Mouse (Mus musculus): ENCODE measurements around the gene Ctcf. TPM values are rescaled to one million over a fixed set of nuclear protein-coding genes. Genes with fewer than 3 reads are reported as not detected.

Gene Ctcf
- total RNA-seq, 2 experiments from 2014 or later = 33.2 to 42.6 TPM

- Histone ChIP-seq H3K4me3 (peak overlapping the region; percentile 87), H3K27ac (no peak overlapping the region)
- intact Hi-C loops (cut with DNase I) = no loop called here
- TF ChIP-seq CTCF (IDR thresholded peaks at IDR 0.05) = no peak
- DNase-seq = no peak
Observed at GRCm38 (mm10) chr8:105699488-105700215, 63.3 kb downstream of the Ctcf start.

DNA sequence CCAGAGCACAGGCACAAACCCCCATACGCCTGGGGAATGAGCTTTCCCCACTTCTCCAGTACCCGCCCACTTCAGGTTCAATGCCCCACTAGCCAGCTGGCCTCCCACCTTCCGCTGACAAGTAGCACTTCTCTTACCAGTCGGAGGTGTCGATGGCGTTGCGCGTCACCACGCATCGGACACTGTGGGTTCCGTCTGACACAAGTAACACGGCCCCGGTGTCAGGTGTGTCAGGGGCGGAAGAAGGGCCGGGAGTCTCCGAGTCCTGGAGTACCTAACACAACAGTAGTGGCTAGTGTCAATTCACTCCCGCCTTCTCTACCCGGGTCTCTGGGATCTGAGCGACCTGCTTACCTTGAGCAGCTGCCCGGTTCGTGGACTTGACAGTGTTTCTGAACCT, 64.2 kb downstream of the Ctcf start:
- H3K4me3 ChIP-seq = peak overlapping the region; percentile 87
- intact Hi-C loops (cut with DNase I) = no loop called here
- TF ChIP-seq CTCF (IDR thresholded peaks at IDR 0.05) = no peak
- H3K27ac ChIP-seq = peak overlapping the region; percentile 95
- DNase-seq = peak; percentile 63

DNA sequence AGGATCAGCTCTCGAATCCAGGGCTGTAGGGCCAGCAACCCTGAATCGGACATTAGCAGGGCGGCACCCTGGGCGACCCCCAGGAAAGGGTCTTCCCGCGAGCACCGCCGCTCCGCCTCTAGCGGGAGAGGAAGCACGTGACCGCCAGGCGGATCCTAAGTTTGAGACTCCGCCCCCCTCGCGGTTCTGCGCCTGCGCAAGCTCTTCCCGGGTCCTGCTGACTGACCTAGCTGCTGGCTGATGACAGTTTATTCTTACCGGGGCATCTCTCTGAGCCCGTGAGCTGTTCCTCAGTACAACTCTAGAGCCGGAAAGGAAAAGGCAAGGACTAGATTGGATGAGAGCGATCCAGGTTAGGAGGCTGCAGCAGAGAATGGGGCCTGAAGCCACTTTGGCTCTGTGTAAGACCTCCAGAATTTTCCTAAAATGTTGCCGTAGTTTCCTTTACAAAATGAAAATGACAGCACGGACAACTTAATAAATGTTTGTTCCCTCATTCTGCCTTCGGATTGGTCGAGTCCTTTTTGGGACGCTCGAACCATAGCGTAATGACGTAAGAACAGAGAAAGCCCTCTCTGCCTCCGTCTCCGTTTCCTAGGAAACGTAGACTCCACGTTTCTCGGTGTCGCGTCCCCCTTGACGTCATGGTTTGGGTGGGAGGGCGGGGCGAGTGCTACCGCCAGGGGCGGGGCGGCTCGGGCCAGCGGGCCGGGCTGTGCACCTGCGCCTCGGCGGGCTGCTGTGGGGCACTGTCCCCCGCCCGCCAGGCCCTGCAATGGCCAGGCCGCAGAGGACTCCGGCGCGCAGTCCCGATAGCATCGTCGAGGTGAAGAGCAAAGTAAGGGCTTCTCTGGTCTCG, 64.8 kb downstream of the Ctcf start, which contains the start of the genes Acd and Pard6a:
Gene Acd (minus strand): TSS at position 137 of the 859 bp plus-strand sequence.
Gene Pard6a (plus strand): TSS at position 183 of the 859 bp plus-strand sequence.
- Histone ChIP-seq H3K27ac (peak within 1 kb of the TSS; percentile 95), H3K4me3 (peak within 1 kb of the TSS; percentile 87)
- DNase-seq = peak; percentile 97
- intact Hi-C loops (cut with DNase I) = no loop called here
- TF ChIP-seq CTCF (IDR thresholded peaks at IDR 0.05) = no peak

GRCm38 (mm10) chr8:105702001-105702401, 65.6 kb downstream of the Ctcf start:
- DNase-seq = no peak
- Histone ChIP-seq H3K4me3 (peak overlapping the region; percentile 87), H3K27ac (peak overlapping the region; percentile 95)
- intact Hi-C loops (cut with DNase I) = no loop called here
- no peak for TF ChIP-seq CTCF (IDR thresholded peaks at IDR 0.05)

GRCm38 (mm10) chr8:105702731-105703415, 66.5 kb downstream of the Ctcf start:
- no peak for DNase-seq
- H3K27ac ChIP-seq = no peak overlapping the region
- intact Hi-C loops (cut with DNase I) = no loop called here
- H3K4me3 ChIP-seq = no peak overlapping the region
- TF ChIP-seq CTCF (IDR thresholded peaks at IDR 0.05) = no peak

GRCm38 (mm10) chr8:105704146-105704812, 67.9 kb downstream of the Ctcf start:
- intact Hi-C loops (cut with DNase I) = no loop called here
- Histone ChIP-seq H3K4me3 (no peak overlapping the region), H3K27ac (no peak overlapping the region)
- TF ChIP-seq CTCF (IDR thresholded peaks at IDR 0.05) = no peak
- no peak for DNase-seq

DNA sequence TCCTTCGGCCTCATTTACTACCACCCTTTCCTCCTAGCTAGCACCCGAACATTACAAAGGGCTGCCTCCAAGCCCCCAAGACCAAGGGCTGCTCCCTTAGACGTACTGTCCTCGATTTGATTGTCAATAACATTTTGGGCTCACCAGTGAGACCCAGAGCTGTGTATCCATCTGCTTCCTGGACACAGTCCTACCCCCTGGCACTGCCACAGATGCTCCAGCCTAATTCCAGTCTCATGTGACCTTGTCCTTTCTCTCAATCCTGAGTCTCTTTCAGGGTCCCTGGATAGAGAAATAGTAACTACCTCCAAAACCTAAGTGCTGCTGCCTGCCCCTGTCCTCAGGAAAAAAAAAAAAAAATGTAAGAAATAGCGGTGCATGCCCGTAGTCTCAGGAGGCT, 68.6 kb downstream of the Ctcf start:
- Histone ChIP-seq H3K4me3 (no peak overlapping the region), H3K27ac (no peak overlapping the region)
- no peak for DNase-seq
- TF ChIP-seq CTCF (IDR thresholded peaks at IDR 0.05) = no peak
- intact Hi-C loops (cut with DNase I) = no loop called here

DNA sequence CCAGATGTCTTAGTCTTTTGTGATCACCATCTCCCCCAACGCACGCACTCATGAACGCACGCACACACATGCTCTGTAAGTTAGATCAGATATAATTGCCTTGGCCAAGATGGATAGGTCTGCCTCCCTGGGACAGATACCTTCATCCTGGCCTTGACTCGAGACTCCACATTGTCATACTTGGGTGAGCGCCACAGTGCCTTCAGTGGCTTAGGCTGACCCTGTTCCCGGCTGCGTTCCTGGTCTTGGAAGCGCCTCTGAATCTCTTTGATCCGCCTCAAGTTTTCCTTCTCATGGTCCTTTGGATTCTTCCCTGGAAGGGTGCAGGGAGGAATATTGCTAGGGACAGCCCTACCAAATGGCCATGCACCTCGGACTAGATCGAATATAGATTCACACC, 70.1 kb downstream of the Ctcf start:
- no peak overlapping the region for H3K4me3 ChIP-seq
- intact Hi-C loops (cut with DNase I) = no loop called here
- no peak for TF ChIP-seq CTCF (IDR thresholded peaks at IDR 0.05)
- DNase-seq = no peak
- H3K27ac ChIP-seq = no peak overlapping the region

DNA sequence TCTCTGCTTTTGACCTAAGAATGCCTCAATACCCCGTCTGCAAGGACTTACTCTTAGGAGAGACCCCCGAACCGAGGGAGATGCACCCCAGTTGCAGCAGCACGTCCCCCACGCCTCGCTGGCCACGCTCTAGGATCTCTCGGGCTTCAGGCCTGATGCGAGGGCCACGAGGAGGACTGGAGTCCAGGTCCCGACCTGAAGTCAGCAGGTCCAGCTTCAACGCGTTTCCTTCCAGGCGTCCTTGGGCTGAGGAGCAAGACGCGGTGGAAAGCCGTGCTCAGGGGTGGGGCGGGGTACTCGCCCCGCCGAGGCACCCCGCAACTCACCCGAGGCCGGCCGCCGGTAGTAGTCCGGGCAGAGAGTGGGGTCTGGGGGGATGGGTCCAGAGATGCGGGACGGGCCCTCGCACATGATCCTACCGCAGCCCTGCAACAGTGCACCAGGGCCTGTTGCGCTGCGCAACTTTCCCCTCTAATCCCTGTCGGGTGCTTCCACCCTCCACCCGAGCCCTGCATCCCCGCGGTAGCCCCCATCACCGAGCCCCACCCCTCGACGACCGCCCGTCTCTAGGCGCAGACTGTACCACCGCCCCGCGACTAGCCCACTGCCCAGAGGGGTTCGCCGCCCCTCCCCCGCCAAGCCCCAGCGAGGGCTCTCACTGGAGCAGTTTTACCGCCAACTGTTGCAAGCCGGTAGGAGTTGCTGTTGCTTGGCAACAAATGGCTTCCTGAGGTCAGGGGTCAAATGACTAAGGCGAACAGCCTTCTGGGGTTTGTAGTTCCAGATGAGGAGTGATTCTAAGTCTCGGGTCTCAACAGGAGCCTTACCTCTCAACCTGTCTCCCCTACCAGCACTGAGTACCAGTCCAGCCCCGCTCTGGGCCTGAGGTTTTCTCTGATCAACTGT, 71.4 kb downstream of the Ctcf start, which contains the start of the genes 4933405L10Rik and Enkd1:
Gene 4933405L10Rik (plus strand): TSS at position 158 of the 906 bp plus-strand sequence.
Gene Enkd1 (minus strand): TSS at position 713 of the 906 bp plus-strand sequence.
- Histone ChIP-seq H3K4me3 (peak within 1 kb of the TSS; percentile 85), H3K27ac (peak within 1 kb of the TSS; percentile 2; the same call in 1 of the 2 replicates)
- DNase-seq = peak; percentile 83
- intact Hi-C loops (cut with DNase I) = no loop called here
- TF ChIP-seq CTCF (IDR thresholded peaks at IDR 0.05) = no peak

DNA sequence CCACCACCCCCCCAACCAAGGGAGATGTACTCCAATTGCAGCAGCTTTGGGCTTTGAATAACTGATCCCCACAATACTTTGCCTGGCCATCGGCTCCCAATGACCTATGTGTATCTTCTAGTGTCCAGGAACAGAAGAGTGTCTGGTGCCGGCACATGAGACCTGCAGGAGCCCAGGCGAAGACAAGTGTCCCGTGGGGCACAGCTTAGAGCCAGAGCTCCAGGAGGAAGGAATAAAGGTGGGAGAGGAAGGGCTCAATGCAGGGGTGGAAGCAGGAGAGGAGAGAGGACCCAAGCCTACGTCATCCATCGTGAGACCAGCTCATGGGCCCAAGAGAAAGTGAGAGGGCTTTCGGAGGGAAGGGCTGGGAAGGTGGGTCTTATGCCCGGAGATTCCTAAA, 72.3 kb downstream of the Ctcf start:
- no peak for TF ChIP-seq CTCF (IDR thresholded peaks at IDR 0.05)
- no peak overlapping the region for H3K27ac ChIP-seq
- H3K4me3 ChIP-seq = no peak overlapping the region
- no peak for DNase-seq
- intact Hi-C loops (cut with DNase I) = no loop called here

DNA sequence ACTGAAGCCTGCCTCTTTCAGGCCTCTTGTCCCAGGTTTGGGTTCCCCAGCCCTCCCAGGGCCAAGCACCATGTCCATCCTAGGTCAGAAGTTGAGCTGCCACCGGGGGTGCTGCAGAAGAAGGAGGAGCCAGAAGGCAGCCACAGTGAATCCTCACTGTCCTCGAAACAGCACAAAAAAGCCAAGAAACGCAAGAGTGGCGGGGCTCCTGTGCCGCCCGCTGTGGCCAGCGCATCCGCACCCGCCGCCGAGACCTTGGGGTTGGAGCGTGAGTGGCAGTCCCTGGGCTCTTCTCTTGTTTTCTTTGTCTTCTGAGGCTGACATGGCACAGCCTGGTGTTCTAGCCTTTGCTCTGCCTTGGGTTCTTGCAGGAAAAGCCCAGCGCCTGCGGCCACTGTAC, 72.9 kb downstream of the Ctcf start:
- H3K27ac ChIP-seq = no peak overlapping the region
- DNase-seq = no peak
- TF ChIP-seq CTCF (IDR thresholded peaks at IDR 0.05) = no peak
- intact Hi-C loops (cut with DNase I) = no loop called here
- H3K4me3 ChIP-seq = no peak overlapping the region
